Mouse (Mus musculus): ENCODE data around the gene Nupl2. TPM values are rescaled to one million over a fixed set of nuclear protein-coding genes. Genes with fewer than 3 reads are reported as not detected.
A peak's percentile ranks its signal among the peaks of the same experiment; 100 is the strongest.

Gene Nupl2
- total RNA-seq (2021) (1 to 10 TPM; 7.4 to 7.6 TPM), polyA plus RNA-seq (2012; rRNA removed) (5.8 and 7.3 TPM in 2 replicates)
- long read RNA-seq, transcript Nupl2-201 (7 exons, 2,914 nt), result major isoform, 12 of 13 reads
- long read RNA-seq, partial matches to known transcripts, result 1 of 13 reads
- long read RNA-seq, other reads (novel, unspliced or antisense), result 0 of 13 reads

GRCm38 (mm10) chr5:24164789-24165445 is at the start of gene Nupl2:
Gene Nupl2 (plus strand): TSS chr5:24164963.
- Histone ChIP-seq H3K27me3 (ENCODE audit: control insufficient read depth, insufficient read depth, low read length) (no peaks in the 10 kb centered on the region), H3K27ac (peak within 1 kb of the TSS; percentile 86), H3K36me3 (ENCODE audit: control insufficient read depth, insufficient read depth, low read length) (no peaks in the 10 kb centered on the region), H3K4me3 (peak within 1 kb of the TSS; percentile 99), H3K9ac (ENCODE audit: low read depth, low read length) (peak within 1 kb of the TSS; percentile 89), H3K4me1 (ENCODE audit: control insufficient read depth, insufficient read depth, low read length) (peaks cover 4% of the 10 kb centered on the region), H3K79me2 (replicated peaks; ENCODE audit: control insufficient read depth, insufficient read depth, low read length) (no peaks in the 10 kb centered on the region)
- peak; percentile 94 for DNase-seq
- intact Hi-C loops (cut with DNase I), result loop anchor here (1.0 to 5.0 kb wide), 4 partner anchors 64 to 313 kb away; partner anchors contain the start of gene Klhl7
- TF ChIP-seq CTCF (IDR thresholded peaks at IDR 0.05) (no peak), EP300 (IDR thresholded peaks at IDR 0.05; ENCODE audit: insufficient read depth, low read depth, low read length) (0 out of 2 replicates have a peak, but pooled peaks have one; percentile 26), POLR2A (IDR thresholded peaks at IDR 0.05; ENCODE audit: insufficient read depth, low read depth, low read length) (peak; percentile 55)
- WGBS, result under 1% methylated on average over 52 of the region's 52 CpGs

GRCm38 (mm10) chr5:24122221-24122620 is 42.5 kb upstream of the Nupl2 start:
- H3K4me3 ChIP-seq, result no peak overlapping the region
- H3K79me2 ChIP-seq (replicated peaks; ENCODE audit: control insufficient read depth, insufficient read depth, low read length), result peaks cover 5% of the 10 kb centered on the region; the same call in 1 of the 2 replicates
- DNase-seq, result no peak
- intact Hi-C loops (cut with DNase I), result no loop called here
- no peak for TF ChIP-seq CTCF (IDR thresholded peaks at IDR 0.05)
- no peak for TF ChIP-seq EP300 (IDR thresholded peaks at IDR 0.05; ENCODE audit: insufficient read depth, low read depth, low read length)
- no peak for TF ChIP-seq POLR2A (IDR thresholded peaks at IDR 0.05; ENCODE audit: insufficient read depth, low read depth, low read length)
- H3K9ac ChIP-seq (ENCODE audit: low read depth, low read length), result no peak overlapping the region
- WGBS, result 96% methylated on average over 2 of the region's 2 CpGs
- peaks cover 3% of the 10 kb centered on the region for H3K36me3 ChIP-seq (ENCODE audit: control insufficient read depth, insufficient read depth, low read length)
- no peaks in the 10 kb centered on the region for H3K27me3 ChIP-seq (ENCODE audit: control insufficient read depth, insufficient read depth, low read length)
- H3K27ac ChIP-seq, result no peak overlapping the region
- peaks cover 2% of the 10 kb centered on the region for H3K4me1 ChIP-seq (ENCODE audit: control insufficient read depth, insufficient read depth, low read length)

- H3K27me3 ChIP-seq (ENCODE audit: control insufficient read depth, insufficient read depth, low read length), result no peaks in the 10 kb centered on the region
- intact Hi-C loops (cut with DNase I), result no loop called here
- no peak for TF ChIP-seq POLR2A (IDR thresholded peaks at IDR 0.05; ENCODE audit: insufficient read depth, low read depth, low read length)
- TF ChIP-seq CTCF (IDR thresholded peaks at IDR 0.05), result no peak
- no peak for TF ChIP-seq EP300 (IDR thresholded peaks at IDR 0.05; ENCODE audit: insufficient read depth, low read depth, low read length)
- H3K9ac ChIP-seq (ENCODE audit: low read depth, low read length), result no peak overlapping the region
- H3K36me3 ChIP-seq (ENCODE audit: control insufficient read depth, insufficient read depth, low read length), result peaks cover 7% of the 10 kb centered on the region
- no peak for DNase-seq
- H3K79me2 ChIP-seq (replicated peaks; ENCODE audit: control insufficient read depth, insufficient read depth, low read length), result peaks cover 5% of the 10 kb centered on the region; the same call in 1 of the 2 replicates
- H3K27ac ChIP-seq, result peak overlapping the region; percentile 45
- no peak overlapping the region for H3K4me3 ChIP-seq
- 95% methylated on average over 1 of the region's 1 CpGs for WGBS
- H3K4me1 ChIP-seq (ENCODE audit: control insufficient read depth, insufficient read depth, low read length), result peaks cover 2% of the 10 kb centered on the region
Measured at GRCm38 (mm10) chr5:24124175-24124574, 40.6 kb upstream of the Nupl2 start.

- TF ChIP-seq POLR2A (IDR thresholded peaks at IDR 0.05; ENCODE audit: insufficient read depth, low read depth, low read length) (no peak), CTCF (IDR thresholded peaks at IDR 0.05) (no peak), EP300 (IDR thresholded peaks at IDR 0.05; ENCODE audit: insufficient read depth, low read depth, low read length) (no peak)
- Histone ChIP-seq H3K79me2 (replicated peaks; ENCODE audit: control insufficient read depth, insufficient read depth, low read length) (peaks cover 5% of the 10 kb centered on the region; the same call in 1 of the 2 replicates), H3K27me3 (ENCODE audit: control insufficient read depth, insufficient read depth, low read length) (no peaks in the 10 kb centered on the region), H3K27ac (peak overlapping the region; percentile 87), H3K9ac (ENCODE audit: low read depth, low read length) (peak overlapping the region; percentile 53; the same call in 1 of the 2 replicates), H3K4me1 (ENCODE audit: control insufficient read depth, insufficient read depth, low read length) (peaks cover 2% of the 10 kb centered on the region), H3K36me3 (ENCODE audit: control insufficient read depth, insufficient read depth, low read length) (peaks cover 7% of the 10 kb centered on the region), H3K4me3 (no peak overlapping the region)
- intact Hi-C loops (cut with DNase I), result no loop called here
- 70% methylated on average over 3 of the region's 3 CpGs for WGBS
- DNase-seq, result no peak
Measured at GRCm38 (mm10) chr5:24124579-24125276, 40.0 kb upstream of the Nupl2 start.

GRCm38 (mm10) chr5:24125910-24126636 is 38.7 kb upstream of the Nupl2 start:
- WGBS, result 33% methylated on average over 1 of the region's 1 CpGs
- Histone ChIP-seq H3K79me2 (replicated peaks; ENCODE audit: control insufficient read depth, insufficient read depth, low read length) (peaks cover 5% of the 10 kb centered on the region; the same call in 1 of the 2 replicates), H3K36me3 (ENCODE audit: control insufficient read depth, insufficient read depth, low read length) (peaks cover 7% of the 10 kb centered on the region), H3K4me3 (peak overlapping the region; percentile 25; the same call in 1 of the 2 replicates), H3K27me3 (ENCODE audit: control insufficient read depth, insufficient read depth, low read length) (no peaks in the 10 kb centered on the region), H3K27ac (peak overlapping the region; percentile 87), H3K4me1 (ENCODE audit: control insufficient read depth, insufficient read depth, low read length) (peaks cover 2% of the 10 kb centered on the region), H3K9ac (ENCODE audit: low read depth, low read length) (no peak overlapping the region)
- no peak for TF ChIP-seq CTCF (IDR thresholded peaks at IDR 0.05)
- no peak for TF ChIP-seq EP300 (IDR thresholded peaks at IDR 0.05; ENCODE audit: insufficient read depth, low read depth, low read length)
- TF ChIP-seq POLR2A (IDR thresholded peaks at IDR 0.05; ENCODE audit: insufficient read depth, low read depth, low read length), result no peak
- intact Hi-C loops (cut with DNase I), result no loop called here
- no peak for DNase-seq

All from heart, adult 2 months (tissue).